Mouse (Mus musculus) megakaryocyte, embryonic 14.5 days (primary cell): ENCODE results near the gene Upf3a.

Experiments
- FLI1 ChIP-seq: IDR thresholded peaks from 2 replicates; pipeline ENCODE4 v1.6.1; 2012; ENCODE audit warnings: low read length, inconsistent platforms, mixed read lengths
- GATA1 ChIP-seq: IDR thresholded peaks from 3 replicates; pipeline ENCODE4 v1.6.1; 2012; ENCODE audit warnings: mixed read lengths, low read length, inconsistent platforms, borderline replicate concordance

DNA sequence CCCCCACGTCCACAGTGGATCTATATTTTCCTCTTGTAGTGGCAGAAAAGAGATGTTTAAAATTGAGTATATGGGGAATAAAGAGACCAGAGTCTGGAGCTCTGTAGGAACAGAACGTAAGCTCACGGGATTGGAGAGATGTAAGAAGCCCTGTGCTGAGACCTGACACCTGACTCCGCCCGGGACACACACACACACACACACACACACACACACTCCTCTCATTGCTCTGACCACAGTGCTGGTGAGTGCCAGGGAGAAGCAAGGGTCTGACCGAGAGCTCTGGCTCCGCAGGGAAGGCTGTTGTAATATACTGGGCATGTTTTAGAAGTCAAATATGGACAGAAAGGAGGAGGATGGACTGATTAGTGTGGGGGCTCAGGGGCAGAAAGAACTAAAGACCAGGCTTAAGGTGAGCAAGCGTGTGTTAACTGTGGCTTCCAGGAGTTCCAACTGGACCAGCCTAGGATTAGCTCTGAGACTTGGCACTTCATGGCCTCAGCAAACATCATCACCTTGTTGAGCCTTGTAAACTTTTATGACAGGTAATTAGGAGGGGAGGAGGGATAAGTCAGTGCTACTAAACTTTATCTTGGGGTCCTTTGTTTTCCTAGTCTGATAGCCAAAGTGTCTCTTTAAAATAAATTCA is 7.8 kb downstream of the Upf3a start:
- no peak for TF ChIP-seq GATA1
- TF ChIP-seq FLI1: no peak
